Mouse (Mus musculus): Measurements from ENCODE around the gene Thada. TPM values are rescaled to one million over a fixed set of nuclear protein-coding genes. Genes with fewer than 3 reads are reported as not detected.

Gene Thada
- polyA plus RNA-seq, 1 experiment from 2014 or later = 8.1 TPM

GRCm38 (mm10) chr17:84206239-84206638, 259.8 kb downstream of the Thada start:
- no peak overlapping the region for H3K27ac ChIP-seq (replicated peaks in 1 of 2; ENCODE audit: control insufficient read depth in 1 of 2, insufficient read depth in 1 of 2, low read depth in 2 of 2, low read length in 2 of 2)
- no peak for ATAC-seq (ENCODE audit: insufficient number of reproducible peaks, insufficient read depth, low FRiP score, low read depth)
- WGBS = 89% methylated on average over 3 of the region's 3 CpGs

GRCm38 (mm10) chr17:84204962-84205361, 261.0 kb downstream of the Thada start:
- Histone ChIP-seq H3K36me3 (ENCODE audit: control insufficient read depth, insufficient read depth, low read length) (0 out of 2 replicates have a peak, but pooled peaks cover 3% of the 10 kb centered on the region), H3K9me3 (ENCODE audit: control insufficient read depth, low read length) (no peaks in the 10 kb centered on the region), H3K4me1 (ENCODE audit: control insufficient read depth in 2 of 2, insufficient read depth in 2 of 2, low read length in 2 of 2) (peaks cover 9 to 12% of the 10 kb centered on the region in 2 experiments), H3K27me3 (ENCODE audit: control insufficient read depth, insufficient read depth, low read length) (no peaks in the 10 kb centered on the region), H3K4me3 (ENCODE audit: control insufficient read depth in 1 of 2, insufficient read depth in 1 of 2, low read depth in 1 of 2, low read length in 2 of 2) (no peak overlapping the region), H3K27ac (replicated peaks in 1 of 2; ENCODE audit: control insufficient read depth in 1 of 2, insufficient read depth in 1 of 2, low read depth in 2 of 2, low read length in 2 of 2) (no peak overlapping the region), H3K4me2 (ENCODE audit: low read length) (no peak overlapping the region), H3K9ac (ENCODE audit: low read length) (no peak overlapping the region)
- WGBS = 84% methylated on average over 5 of the region's 5 CpGs
- no peak for ATAC-seq (ENCODE audit: insufficient number of reproducible peaks, insufficient read depth, low FRiP score, low read depth)

More at GRCm38 (mm10) chr17:84206239-84206638, 259.8 kb downstream of the Thada start:
- Histone ChIP-seq H3K9me3 (ENCODE audit: control insufficient read depth, low read length) (no peaks in the 10 kb centered on the region), H3K4me1 (ENCODE audit: control insufficient read depth in 2 of 2, insufficient read depth in 2 of 2, low read length in 2 of 2) (peaks cover 9 to 12% of the 10 kb centered on the region in 2 experiments), H3K4me2 (ENCODE audit: low read length) (no peak overlapping the region), H3K36me3 (ENCODE audit: control insufficient read depth, insufficient read depth, low read length) (0 out of 2 replicates have a peak, but pooled peaks cover 5% of the 10 kb centered on the region), H3K27me3 (ENCODE audit: control insufficient read depth, insufficient read depth, low read length) (no peaks in the 10 kb centered on the region), H3K9ac (ENCODE audit: low read length) (no peak overlapping the region), H3K4me3 (ENCODE audit: control insufficient read depth in 1 of 2, insufficient read depth in 1 of 2, low read depth in 1 of 2, low read length in 2 of 2) (no peak overlapping the region)

- H3K36me3 ChIP-seq (ENCODE audit: control insufficient read depth, insufficient read depth, low read length) = 0 out of 2 replicates have a peak, but pooled peaks cover 3% of the 10 kb centered on the region
- H3K4me2 ChIP-seq (ENCODE audit: low read length) = no peak overlapping the region
- ATAC-seq (ENCODE audit: insufficient number of reproducible peaks, insufficient read depth, low FRiP score, low read depth) = no peak
Observed at GRCm38 (mm10) chr17:84203340-84203739, 262.7 kb downstream of the Thada start.

GRCm38 (mm10) chr17:84201183-84201582, 264.8 kb downstream of the Thada start:
- ATAC-seq (ENCODE audit: insufficient number of reproducible peaks, insufficient read depth, low FRiP score, low read depth) = no peak
- H3K4me1 ChIP-seq (ENCODE audit: control insufficient read depth in 2 of 2, insufficient read depth in 2 of 2, low read length in 2 of 2) = peaks cover 14 to 19% of the 10 kb centered on the region in 2 experiments
- WGBS = 89% methylated on average over 5 of the region's 5 CpGs
- H3K9ac ChIP-seq (ENCODE audit: low read length) = no peak overlapping the region
- no peak overlapping the region for H3K4me2 ChIP-seq (ENCODE audit: low read length)
- no peaks in the 10 kb centered on the region for H3K9me3 ChIP-seq (ENCODE audit: control insufficient read depth, low read length)
- no peak overlapping the region for H3K4me3 ChIP-seq (ENCODE audit: control insufficient read depth in 1 of 2, insufficient read depth in 1 of 2, low read depth in 1 of 2, low read length in 2 of 2)
- no peaks in the 10 kb centered on the region for H3K36me3 ChIP-seq (ENCODE audit: control insufficient read depth, insufficient read depth, low read length)
- no peak overlapping the region for H3K27ac ChIP-seq (replicated peaks in 1 of 2; ENCODE audit: control insufficient read depth in 1 of 2, insufficient read depth in 1 of 2, low read depth in 2 of 2, low read length in 2 of 2)
- no peaks in the 10 kb centered on the region for H3K27me3 ChIP-seq (ENCODE audit: control insufficient read depth, insufficient read depth, low read length)

More at GRCm38 (mm10) chr17:84203340-84203739, 262.7 kb downstream of the Thada start:
- Histone ChIP-seq H3K9ac (ENCODE audit: low read length) (peak overlapping the region; percentile 30; the same call in 1 of the 2 replicates), H3K9me3 (ENCODE audit: control insufficient read depth, low read length) (no peaks in the 10 kb centered on the region), H3K27me3 (ENCODE audit: control insufficient read depth, insufficient read depth, low read length) (no peaks in the 10 kb centered on the region), H3K4me1 (ENCODE audit: control insufficient read depth in 2 of 2, insufficient read depth in 2 of 2, low read length in 2 of 2) (peaks cover 9 to 12% of the 10 kb centered on the region in 2 experiments), H3K27ac (replicated peaks in 1 of 2; ENCODE audit: control insufficient read depth in 1 of 2, insufficient read depth in 1 of 2, low read depth in 2 of 2, low read length in 2 of 2) (peak overlapping the region; percentile 17 to 51; a peak in 3 of 4 replicates), H3K4me3 (ENCODE audit: control insufficient read depth in 1 of 2, insufficient read depth in 1 of 2, low read depth in 1 of 2, low read length in 2 of 2) (no peak overlapping the region)
- 73% methylated on average over 7 of the region's 7 CpGs for WGBS

- no peaks in the 10 kb centered on the region for H3K27me3 ChIP-seq (ENCODE audit: control insufficient read depth, insufficient read depth, low read length)
- H3K9ac ChIP-seq (ENCODE audit: low read length) = no peak overlapping the region
- no peaks in the 10 kb centered on the region for H3K9me3 ChIP-seq (ENCODE audit: control insufficient read depth, low read length)
- no peak overlapping the region for H3K4me3 ChIP-seq (ENCODE audit: control insufficient read depth in 1 of 2, insufficient read depth in 1 of 2, low read depth in 1 of 2, low read length in 2 of 2)
- no peaks in the 10 kb centered on the region for H3K36me3 ChIP-seq (ENCODE audit: control insufficient read depth, insufficient read depth, low read length)
- ATAC-seq (ENCODE audit: insufficient number of reproducible peaks, insufficient read depth, low FRiP score, low read depth) = no peak
- 22% methylated on average over 4 of the region's 4 CpGs for WGBS
- peaks cover 13 to 24% of the 10 kb centered on the region in 2 experiments for H3K4me1 ChIP-seq (ENCODE audit: control insufficient read depth in 2 of 2, insufficient read depth in 2 of 2, low read length in 2 of 2)
- peak overlapping the region in 1 of 2 experiments; percentile 19; a peak in 1 of 4 replicates for H3K27ac ChIP-seq (replicated peaks in 1 of 2; ENCODE audit: control insufficient read depth in 1 of 2, insufficient read depth in 1 of 2, low read depth in 2 of 2, low read length in 2 of 2)
- H3K4me2 ChIP-seq (ENCODE audit: low read length) = no peak overlapping the region
Observed at GRCm38 (mm10) chr17:84197912-84198344, 268.1 kb downstream of the Thada start.

GRCm38 (mm10) chr17:84196329-84196728, 269.7 kb downstream of the Thada start:
- Histone ChIP-seq H3K9me3 (ENCODE audit: control insufficient read depth, low read length) (no peaks in the 10 kb centered on the region), H3K4me3 (ENCODE audit: control insufficient read depth in 1 of 2, insufficient read depth in 1 of 2, low read depth in 1 of 2, low read length in 2 of 2) (no peak overlapping the region), H3K27ac (replicated peaks in 1 of 2; ENCODE audit: control insufficient read depth in 1 of 2, insufficient read depth in 1 of 2, low read depth in 2 of 2, low read length in 2 of 2) (no peak overlapping the region), H3K4me1 (ENCODE audit: control insufficient read depth in 2 of 2, insufficient read depth in 2 of 2, low read length in 2 of 2) (peaks cover 22 to 31% of the 10 kb centered on the region in 2 experiments), H3K36me3 (ENCODE audit: control insufficient read depth, insufficient read depth, low read length) (peaks cover 3% of the 10 kb centered on the region; the same call in 1 of the 2 replicates), H3K27me3 (ENCODE audit: control insufficient read depth, insufficient read depth, low read length) (no peaks in the 10 kb centered on the region), H3K9ac (ENCODE audit: low read length) (no peak overlapping the region), H3K4me2 (ENCODE audit: low read length) (no peak overlapping the region)
- ATAC-seq (ENCODE audit: insufficient number of reproducible peaks, insufficient read depth, low FRiP score, low read depth) = no peak

GRCm38 (mm10) chr17:84195835-84196234, 270.2 kb downstream of the Thada start:
- peaks cover 22 to 34% of the 10 kb centered on the region in 2 experiments for H3K4me1 ChIP-seq (ENCODE audit: control insufficient read depth in 2 of 2, insufficient read depth in 2 of 2, low read length in 2 of 2)
- H3K9me3 ChIP-seq (ENCODE audit: control insufficient read depth, low read length) = no peaks in the 10 kb centered on the region
- H3K9ac ChIP-seq (ENCODE audit: low read length) = no peak overlapping the region
- no peak overlapping the region for H3K27ac ChIP-seq (replicated peaks in 1 of 2; ENCODE audit: control insufficient read depth in 1 of 2, insufficient read depth in 1 of 2, low read depth in 2 of 2, low read length in 2 of 2)
- H3K27me3 ChIP-seq (ENCODE audit: control insufficient read depth, insufficient read depth, low read length) = no peaks in the 10 kb centered on the region
- H3K4me3 ChIP-seq (ENCODE audit: control insufficient read depth in 1 of 2, insufficient read depth in 1 of 2, low read depth in 1 of 2, low read length in 2 of 2) = no peak overlapping the region
- H3K36me3 ChIP-seq (ENCODE audit: control insufficient read depth, insufficient read depth, low read length) = peaks cover 6% of the 10 kb centered on the region; the same call in 1 of the 2 replicates
- no peak overlapping the region for H3K4me2 ChIP-seq (ENCODE audit: low read length)
- ATAC-seq (ENCODE audit: insufficient number of reproducible peaks, insufficient read depth, low FRiP score, low read depth) = no peak
- 84% methylated on average over 3 of the region's 3 CpGs for WGBS

- WGBS = 40% methylated on average over 4 of the region's 4 CpGs
- no peak overlapping the region for H3K4me2 ChIP-seq (ENCODE audit: low read length)
- no peaks in the 10 kb centered on the region for H3K9me3 ChIP-seq (ENCODE audit: control insufficient read depth, low read length)
- 0 out of 4 replicates have a peak overlapping the region, but pooled peaks of 1 of the 2 experiments have one; percentile 6 for H3K27ac ChIP-seq (replicated peaks in 1 of 2; ENCODE audit: control insufficient read depth in 1 of 2, insufficient read depth in 1 of 2, low read depth in 2 of 2, low read length in 2 of 2)
- H3K27me3 ChIP-seq (ENCODE audit: control insufficient read depth, insufficient read depth, low read length) = no peaks in the 10 kb centered on the region
- H3K36me3 ChIP-seq (ENCODE audit: control insufficient read depth, insufficient read depth, low read length) = peaks cover 6% of the 10 kb centered on the region; the same call in 1 of the 2 replicates
- H3K9ac ChIP-seq (ENCODE audit: low read length) = no peak overlapping the region
- ATAC-seq (ENCODE audit: insufficient number of reproducible peaks, insufficient read depth, low FRiP score, low read depth) = no peak
- peaks cover 25 to 34% of the 10 kb centered on the region in 2 experiments for H3K4me1 ChIP-seq (ENCODE audit: control insufficient read depth in 2 of 2, insufficient read depth in 2 of 2, low read length in 2 of 2)
- H3K4me3 ChIP-seq (ENCODE audit: control insufficient read depth in 1 of 2, insufficient read depth in 1 of 2, low read depth in 1 of 2, low read length in 2 of 2) = no peak overlapping the region
Observed at GRCm38 (mm10) chr17:84195003-84195395, 271.0 kb downstream of the Thada start.

All from heart, embryonic 14.5 days (tissue).